Mouse (Mus musculus) limb, embryonic 11.5 days (tissue): ENCODE results near the gene Grm7. TPM values are rescaled to one million over a fixed set of nuclear protein-coding genes. Genes with fewer than 3 reads are reported as not detected.

Experiments
- ATAC-seq: fragments of 200-750 bp; cut with Nextera tagmentation; 2 replicates; pipeline ENCODE4 v1.8.0; 2017; ENCODE audit warnings: low read depth; ENCODE audit not compliant: insufficient number of reproducible peaks, low FRiP score, low TSS enrichment
- DNase-seq: peaks from one replicate; pipeline ENCODE4 v3.0.0-alpha.2; 2015; ENCODE audit warnings: low spot score
- H3K27ac ChIP-seq: fragments of 300-500 bp; sonication (generic); replicated peaks from 2 replicates; pipeline ENCODE4 v1.5.1; 2014; ENCODE audit warnings: low read depth, mild to moderate bottlenecking, low read length
- H3K27me3 ChIP-seq: fragments of 300-500 bp; sonication (generic); 2 replicates; pipeline ENCODE4 v1.6.1; 2014; ENCODE audit warnings: mild to moderate bottlenecking, low read length, mixed read lengths; ENCODE audit not compliant: control insufficient read depth, insufficient read depth
- H3K36me3 ChIP-seq: fragments of 300-500 bp; sonication (generic); 2 replicates; pipeline ENCODE4 v1.6.1; 2014; ENCODE audit warnings: mild to moderate bottlenecking, low read length, moderate library complexity, mixed read lengths; ENCODE audit not compliant: control insufficient read depth, insufficient read depth
- H3K4me1 ChIP-seq: fragments of 300-500 bp; sonication (generic); 2 replicates; pipeline ENCODE4 v1.6.1; 2014; ENCODE audit warnings: low read length, mixed read lengths; ENCODE audit not compliant: control insufficient read depth, insufficient read depth
- H3K4me2 ChIP-seq: fragments of 300-500 bp; sonication (generic); 2 replicates; pipeline ENCODE4 v1.6.1; 2014; ENCODE audit warnings: low read depth, mild to moderate bottlenecking, moderate library complexity; ENCODE audit not compliant: severe bottlenecking
- H3K4me3 ChIP-seq: fragments of 300-500 bp; sonication (generic); 2 replicates; pipeline ENCODE4 v1.5.1; 2014; ENCODE audit warnings: low read depth, low read length
- H3K9ac ChIP-seq: fragments of 300-500 bp; sonication (generic); 2 replicates; pipeline ENCODE4 v1.6.1; 2014; ENCODE audit warnings: mild to moderate bottlenecking, low read length
- H3K9me3 ChIP-seq: fragments of 300-500 bp; sonication (generic); 2 replicates; pipeline ENCODE4 v1.6.1; 2016; ENCODE audit warnings: low read length; ENCODE audit not compliant: control insufficient read depth
- WGBS: fragments of 180-500 bp; shearing (Covaris S2); extraction: QIAGEN DNeasy Blood & Tissue Kit; methylation state at CpG from one replicate; pipeline ENCODE4 v1.1.7; 2014; 5-methylcytosine and 5-hydroxymethylcytosine counted together
- polyA plus RNA-seq: library from polyadenylated mRNA; unstranded; fragments of >200 nt; fragmentation: Nextera tagmentation; extraction: Ambion mirVana; gene quantifications from 2 replicates; pipeline ENCODE4 v1.2.1, GENCODE M21; 2014

The Grm7 gene
- polyA plus RNA-seq, 1 experiment from 2014 or later: 0.15 TPM

DNA sequence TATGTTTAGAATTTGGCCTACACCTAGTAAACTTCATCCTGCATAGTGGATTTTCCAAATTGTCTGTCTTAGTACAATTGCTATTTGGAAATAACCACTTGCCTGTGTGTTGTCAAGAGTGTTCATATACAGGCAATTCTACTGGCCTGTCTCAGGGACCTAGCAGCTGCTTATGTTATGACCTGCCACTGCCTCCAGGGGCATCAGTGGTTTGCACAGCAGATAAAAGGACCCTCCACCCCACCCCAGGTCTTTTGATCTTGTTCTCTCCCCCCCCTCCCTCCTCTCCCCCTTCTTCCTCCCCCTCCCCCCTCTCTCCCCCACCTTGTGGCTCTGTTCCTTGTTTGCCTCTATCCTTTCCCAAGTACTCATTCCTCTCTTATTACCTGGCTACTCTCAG is 403.9 kb downstream of the Grm7 start:
- H3K27ac ChIP-seq: no peak overlapping the region
- no peaks in the 10 kb centered on the region for H3K36me3 ChIP-seq
- DNase-seq: no peak
- no peaks in the 10 kb centered on the region for H3K27me3 ChIP-seq
- H3K4me2 ChIP-seq: no peak overlapping the region
- no peaks in the 10 kb centered on the region for H3K9me3 ChIP-seq
- no peak overlapping the region for H3K9ac ChIP-seq
- ATAC-seq: no peak
- H3K4me3 ChIP-seq: no peak overlapping the region
- no peaks in the 10 kb centered on the region for H3K4me1 ChIP-seq

GRCm38 (mm10) chr6:111054001-111054975 is 408.9 kb downstream of the Grm7 start:
- 79% methylated on average over 7 of the region's 7 CpGs for WGBS
- ATAC-seq (no peak), DNase-seq (no peak)
- Histone ChIP-seq H3K4me1 (no peaks in the 10 kb centered on the region), H3K9ac (no peak overlapping the region), H3K27me3 (no peaks in the 10 kb centered on the region), H3K9me3 (no peaks in the 10 kb centered on the region), H3K4me2 (no peak overlapping the region), H3K27ac (no peak overlapping the region), H3K36me3 (no peaks in the 10 kb centered on the region), H3K4me3 (no peak overlapping the region)

GRCm38 (mm10) chr6:111057798-111058197 is 412.4 kb downstream of the Grm7 start:
- no peaks in the 10 kb centered on the region for H3K4me1 ChIP-seq
- WGBS: 90% methylated on average over 3 of the region's 3 CpGs
- H3K9me3 ChIP-seq: no peaks in the 10 kb centered on the region
- no peak overlapping the region for H3K4me2 ChIP-seq
- no peak overlapping the region for H3K4me3 ChIP-seq
- H3K27ac ChIP-seq: no peak overlapping the region
- no peak overlapping the region for H3K9ac ChIP-seq
- DNase-seq: no peak
- no peaks in the 10 kb centered on the region for H3K27me3 ChIP-seq
- no peak for ATAC-seq
- H3K36me3 ChIP-seq: no peaks in the 10 kb centered on the region

DNA sequence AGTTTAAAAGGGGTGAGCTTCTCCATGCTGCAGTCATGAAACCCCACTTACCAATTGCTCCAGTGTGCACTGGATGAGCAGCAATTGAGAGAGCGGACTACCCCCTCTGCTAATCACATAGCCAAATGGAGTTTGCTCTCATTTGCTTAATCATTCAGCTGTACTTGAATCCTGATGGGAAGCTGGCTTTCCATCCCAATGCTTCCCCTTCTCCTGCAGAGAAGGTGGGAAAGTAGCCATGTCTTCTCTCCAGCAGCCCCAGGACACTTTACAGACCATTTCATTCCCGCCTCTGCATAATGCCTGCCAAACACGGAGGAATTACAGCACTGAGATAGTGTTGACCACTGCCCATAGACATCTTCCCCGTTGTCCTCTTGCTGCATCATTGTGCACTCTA is 414.6 kb downstream of the Grm7 start:
- 78% methylated on average over 4 of the region's 4 CpGs for WGBS
- H3K4me3 ChIP-seq: no peak overlapping the region
- H3K27ac ChIP-seq: no peak overlapping the region
- H3K4me2 ChIP-seq: no peak overlapping the region
- no peak overlapping the region for H3K9ac ChIP-seq
- no peaks in the 10 kb centered on the region for H3K9me3 ChIP-seq
- DNase-seq (no peak), ATAC-seq (no peak)
- H3K36me3 ChIP-seq: no peaks in the 10 kb centered on the region
- H3K27me3 ChIP-seq: no peaks in the 10 kb centered on the region
- no peaks in the 10 kb centered on the region for H3K4me1 ChIP-seq

DNA sequence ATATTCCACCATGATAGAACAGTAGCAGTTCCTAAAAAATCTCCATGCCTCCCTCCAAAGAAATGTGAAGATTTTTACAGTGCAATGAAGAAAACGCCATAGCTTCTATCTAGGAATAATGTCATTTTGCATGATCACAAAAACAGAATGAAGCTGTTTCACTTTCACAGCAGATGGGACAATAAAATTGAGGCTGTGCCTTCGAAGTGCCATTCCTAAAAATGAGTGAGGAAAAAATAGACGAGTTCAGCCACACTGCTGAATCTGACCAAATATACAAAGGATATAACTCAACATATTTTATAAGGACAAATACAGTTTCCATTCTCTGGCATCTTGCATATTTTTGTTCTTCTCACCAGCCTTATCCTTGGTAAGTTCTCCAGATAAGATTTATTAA is 439.2 kb downstream of the Grm7 start:
- ATAC-seq (no peak), DNase-seq (no peak)
- no peaks in the 10 kb centered on the region for H3K27me3 ChIP-seq
- H3K4me2 ChIP-seq: no peak overlapping the region
- no peak overlapping the region for H3K9ac ChIP-seq
- no peak overlapping the region for H3K4me3 ChIP-seq
- H3K36me3 ChIP-seq: no peaks in the 10 kb centered on the region
- 87% methylated on average over 3 of the region's 3 CpGs for WGBS
- H3K27ac ChIP-seq: no peak overlapping the region
- H3K9me3 ChIP-seq: no peaks in the 10 kb centered on the region
- H3K4me1 ChIP-seq: no peaks in the 10 kb centered on the region

GRCm38 (mm10) chr6:111094818-111095217 is 449.4 kb downstream of the Grm7 start:
- 76% methylated on average over 1 of the region's 1 CpGs for WGBS
- Histone ChIP-seq H3K9me3 (no peaks in the 10 kb centered on the region), H3K27ac (no peak overlapping the region), H3K36me3 (no peaks in the 10 kb centered on the region), H3K4me1 (no peaks in the 10 kb centered on the region), H3K4me3 (no peak overlapping the region), H3K9ac (no peak overlapping the region), H3K4me2 (no peak overlapping the region), H3K27me3 (no peaks in the 10 kb centered on the region)
- ATAC-seq (no peak), DNase-seq (no peak)

GRCm38 (mm10) chr6:111105485-111105884 is 460.1 kb downstream of the Grm7 start:
- 80% methylated on average over 1 of the region's 1 CpGs for WGBS

GRCm38 (mm10) chr6:111161037-111161436 is 515.7 kb downstream of the Grm7 start:
- H3K4me2 ChIP-seq: no peak overlapping the region
- ATAC-seq: no peak
- H3K27ac ChIP-seq: no peak overlapping the region
- WGBS: 83% methylated on average over 1 of the region's 1 CpGs
- H3K4me3 ChIP-seq: no peak overlapping the region
- no peaks in the 10 kb centered on the region for H3K36me3 ChIP-seq
- no peaks in the 10 kb centered on the region for H3K9me3 ChIP-seq
- no peaks in the 10 kb centered on the region for H3K4me1 ChIP-seq
- no peaks in the 10 kb centered on the region for H3K27me3 ChIP-seq
- DNase-seq: no peak
- no peak overlapping the region for H3K9ac ChIP-seq

More at GRCm38 (mm10) chr6:111105485-111105884, 460.1 kb downstream of the Grm7 start:
- Histone ChIP-seq H3K4me2 (no peak overlapping the region), H3K4me3 (no peak overlapping the region), H3K27ac (no peak overlapping the region), H3K4me1 (no peaks in the 10 kb centered on the region), H3K9me3 (no peaks in the 10 kb centered on the region), H3K9ac (no peak overlapping the region), H3K36me3 (no peaks in the 10 kb centered on the region), H3K27me3 (no peaks in the 10 kb centered on the region)
- no peak for ATAC-seq
- DNase-seq: no peak
